8 mouse cellular contexts compared by ENCODE assay signal in genomic region chr12:79131178-79131675, GRCm38 (mm10). TPM values are rescaled to one million over a fixed set of nuclear protein-coding genes. Genes with fewer than 3 reads are reported as not detected.
A peak's percentile ranks its signal among the peaks of the same experiment; 100 is the strongest.
DNase-seq lines count a peak whose midpoint lies in the region; ATAC-seq lines count a peak whose summit lies in the region.

No protein-coding gene starts in this region.

- H3K27ac ChIP-seq in kidney, embryonic 15.5 days = no peak overlapping the region
- no peak overlapping the region for H3K27ac ChIP-seq in forebrain, embryonic 11.5 days (ENCODE audit: low read depth, low read length)
- no peak overlapping the region for H3K27ac ChIP-seq in liver, embryonic 16.5 days (ENCODE audit: low read length)

- peaks cover 26% of the 10 kb centered on the region for H3K4me1 ChIP-seq in kidney, embryonic 15.5 days
- peaks cover 3% of the 10 kb centered on the region; the same call in 1 of the 2 replicates for H3K4me1 ChIP-seq in forebrain, embryonic 11.5 days (replicated peaks; ENCODE audit: control insufficient read depth, insufficient read depth, low read length)
- H3K4me1 ChIP-seq in liver, embryonic 16.5 days (ENCODE audit: control insufficient read depth, low read depth, low read length) = no peaks in the 10 kb centered on the region

- WGBS in kidney, embryonic 15.5 days = under 1% methylated on average over 22 of the region's 22 CpGs
- under 1% methylated on average over 22 of the region's 22 CpGs for WGBS in forebrain, embryonic 11.5 days
- WGBS in liver, embryonic 16.5 days (ENCODE audit: insufficient replicate concordance) = 2% methylated on average over 22 of the region's 22 CpGs

- no peak for ATAC-seq in kidney, embryonic 15.5 days (replicated peaks; ENCODE audit: low FRiP score)
- no peak; the same call in 1 of the 2 replicates for ATAC-seq in forebrain, embryonic 11.5 days (replicated peaks; ENCODE audit: low FRiP score)
- no peak for ATAC-seq in liver, embryonic 16.5 days (ENCODE audit: low read depth)

- no peaks in the 10 kb centered on the region for H3K9me3 ChIP-seq in kidney, embryonic 15.5 days (replicated peaks)
- H3K9me3 ChIP-seq in forebrain, embryonic 11.5 days (ENCODE audit: control insufficient read depth, low read length) = no peaks in the 10 kb centered on the region
- no peaks in the 10 kb centered on the region for H3K9me3 ChIP-seq in liver, embryonic 16.5 days (replicated peaks; ENCODE audit: control insufficient read depth, low read length)

- no peaks in the 10 kb centered on the region for H3K36me3 ChIP-seq in kidney, embryonic 15.5 days
- H3K36me3 ChIP-seq in forebrain, embryonic 11.5 days (ENCODE audit: control insufficient read depth, insufficient read depth, low read length) = no peaks in the 10 kb centered on the region
- no peaks in the 10 kb centered on the region for H3K36me3 ChIP-seq in liver, embryonic 16.5 days (ENCODE audit: control insufficient read depth, insufficient read depth)

- H3K4me3 ChIP-seq in kidney, embryonic 15.5 days (replicated peaks) = peak overlapping the region; percentile 52
- peak overlapping the region; percentile 42 for H3K4me3 ChIP-seq in forebrain, embryonic 11.5 days (ENCODE audit: low read depth, low read length)
- H3K4me3 ChIP-seq in liver, embryonic 16.5 days (ENCODE audit: low read depth, low read length) = no peak overlapping the region

- H3K27me3 ChIP-seq in kidney, embryonic 15.5 days = peaks cover 43% of the 10 kb centered on the region
- peaks cover 32% of the 10 kb centered on the region for H3K27me3 ChIP-seq in forebrain, embryonic 11.5 days (ENCODE audit: control insufficient read depth, insufficient read depth, low read length)
- peaks cover 38% of the 10 kb centered on the region for H3K27me3 ChIP-seq in liver, embryonic 16.5 days (ENCODE audit: control insufficient read depth, insufficient read depth, low read depth, low read length)

- peak overlapping the region; percentile 93 for H3K4me2 ChIP-seq in kidney, embryonic 15.5 days
- peak overlapping the region; percentile 88 for H3K4me2 ChIP-seq in forebrain, embryonic 11.5 days (ENCODE audit: low read depth, low read length, severe bottlenecking)
- peak overlapping the region; percentile 53 for H3K4me2 ChIP-seq in liver, embryonic 16.5 days (ENCODE audit: low read depth, low read length)

- no peak for DNase-seq in kidney, postnatal 4 days
- peak; percentile 30 for DNase-seq in ZHBTc4 (ENCODE audit: low read depth, low spot score)
- DNase-seq in forebrain, embryonic 11.5 days (ENCODE audit: low spot score) = no peak
- no peak for DNase-seq in adrenal gland, postnatal 25 days
- DNase-seq in gastrocnemius, postnatal 25 days = no peak
- no peak for DNase-seq in kidney, adult 9 months

- peak overlapping the region; percentile 35; the same call in 1 of the 2 replicates for H3K9ac ChIP-seq in kidney, embryonic 15.5 days
- peak overlapping the region; percentile 43 for H3K9ac ChIP-seq in forebrain, embryonic 11.5 days (ENCODE audit: low read length)
- no peak overlapping the region for H3K9ac ChIP-seq in liver, embryonic 16.5 days (ENCODE audit: low read depth, low read length)

RNA-seq across cellular contexts. Expression of gene Arg2, which starts 0.7 kb away (rescaled TPM):
- polyA plus RNA-seq in kidney, embryonic 15.5 days (2015; fragmentation: Nextera tagmentation; extraction: Ambion mirVana) = 13.2 and 14.6 TPM in 2 replicates
- polyA plus RNA-seq in forebrain, embryonic 11.5 days (2014; fragmentation: Nextera tagmentation; extraction: Ambion mirVana) = 4.5 and 4.9 TPM in 2 replicates
- polyA plus RNA-seq in liver, embryonic 16.5 days (2015; fragmentation: Nextera tagmentation; extraction: Ambion mirVana) = 0.28 and 0.38 TPM in 2 replicates
- 0.21 TPM in 1 of 2 replicates, not detected in the other for total RNA-seq in adrenal gland, postnatal 25 days (2021)
- not detected for total RNA-seq in gastrocnemius, postnatal 25 days (2021)

RNA-seq across cellular contexts. Expression of gene Vti1b, which starts 41.2 kb away (rescaled TPM):
- 97.7 and 101 TPM in 2 replicates for polyA plus RNA-seq in kidney, embryonic 15.5 days (2015; fragmentation: Nextera tagmentation; extraction: Ambion mirVana)
- 88.3 and 97.8 TPM in 2 replicates for polyA plus RNA-seq in forebrain, embryonic 11.5 days (2014; fragmentation: Nextera tagmentation; extraction: Ambion mirVana)
- polyA plus RNA-seq in liver, embryonic 16.5 days (2015; fragmentation: Nextera tagmentation; extraction: Ambion mirVana) = 30.6 and 32.5 TPM in 2 replicates
- total RNA-seq in adrenal gland, postnatal 25 days (2021) = 97.2 and 122 TPM in 2 replicates
- 10 to 100 TPM; 60.1 to 66.5 TPM for total RNA-seq in gastrocnemius, postnatal 25 days (2021)

RNA-seq across cellular contexts. Expression of gene Pigh, which starts 41.8 kb away (rescaled TPM):
- 31.7 and 36.2 TPM in 2 replicates for polyA plus RNA-seq in kidney, embryonic 15.5 days (2015; fragmentation: Nextera tagmentation; extraction: Ambion mirVana)
- 29.9 and 30.0 TPM in 2 replicates for polyA plus RNA-seq in forebrain, embryonic 11.5 days (2014; fragmentation: Nextera tagmentation; extraction: Ambion mirVana)
- 5.1 and 5.4 TPM in 2 replicates for polyA plus RNA-seq in liver, embryonic 16.5 days (2015; fragmentation: Nextera tagmentation; extraction: Ambion mirVana)
- 10.6 and 12.2 TPM in 2 replicates for total RNA-seq in adrenal gland, postnatal 25 days (2021)
- total RNA-seq in gastrocnemius, postnatal 25 days (2021) = 1 to 10 TPM; 1.4 to 1.6 TPM
